Mouse (Mus musculus) pancreas, adult 10 weeks (tissue): ENCODE data around the gene Wdr75. TPM values are rescaled to one million over a fixed set of nuclear protein-coding genes. Genes with fewer than 3 reads are reported as not detected.

Experiments
- polyA plus RNA-seq: library from polyadenylated mRNA; stranded (reverse); fragments of 350-450 nt; fragmentation: Illumina TruSeq; extraction: RNeasy Lipid Tissue Mini Kit (QIAGEN cat#74804); gene quantifications from one replicate; pipeline ENCODE4 v1.2.3, GENCODE M21; 2015; ENCODE audit warnings: low read depth, low replicate concordance; ENCODE audit not compliant: insufficient read depth

The Wdr75 gene
- polyA plus RNA-seq, result 26.8 TPM

GRCm38 (mm10) chr1:45794969-45795908, at the start of gene Wdr75:
Gene Wdr75 (plus strand): TSS chr1:45795166.

Other genes with a start within 250 kb of the Wdr75 start
- gene Gm5269, start 95.1 kb downstream of the Wdr75 start, polyA plus RNA-seq, result not detected
- 2.5 TPM for gene Slc40a1, start 131.4 kb downstream of the Wdr75 start, polyA plus RNA-seq